Mouse (Mus musculus) T-helper 2 cell (primary cell): Measurements from ENCODE around the gene Snrpa.

Experiments used
- in situ Hi-C: fragments of 300-600 bp; cut with MboI, MseI; formaldehyde crosslinking; loops from one replicate; pipeline ENCODE4 v1.15.1; 2025; ENCODE audit warnings: high pct_unique_total_duplicates

Snrpa gene

GRCm38 (mm10) chr7:27168371-27168770 lies 27.7 kb downstream of the Snrpa start:
- in situ Hi-C loops: no loop called here

GRCm38 (mm10) chr7:27167475-27168094 lies 28.5 kb downstream of the Snrpa start:
- in situ Hi-C loops: no loop called here

GRCm38 (mm10) chr7:27166614-27167474 lies 29.2 kb downstream of the Snrpa start, which contains the start of gene Egln2:
Gene Egln2, minus strand, starts transcription at chr7:27166802.
- in situ Hi-C loops: no loop called here

DNA sequence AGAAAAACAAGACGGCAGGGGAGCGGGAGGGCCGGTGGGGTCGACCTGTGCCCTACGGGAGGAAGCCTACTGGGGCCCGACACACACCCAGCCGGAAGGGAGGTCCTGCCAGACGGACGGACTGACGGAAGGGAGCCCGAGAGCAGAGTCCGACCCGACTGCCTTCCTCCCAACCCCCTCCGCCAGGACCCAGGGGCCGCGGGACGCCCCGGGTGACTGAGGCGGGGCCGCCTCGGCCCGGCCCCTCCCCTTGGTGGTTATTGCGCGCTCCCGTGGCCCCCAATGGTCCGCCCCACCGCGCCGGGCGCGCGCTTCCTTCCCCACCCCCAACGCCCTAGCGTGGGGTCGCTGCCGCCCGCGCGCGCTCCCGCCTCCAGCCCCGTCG lies 29.9 kb downstream of the Snrpa start:
- in situ Hi-C loops: no loop called here

DNA sequence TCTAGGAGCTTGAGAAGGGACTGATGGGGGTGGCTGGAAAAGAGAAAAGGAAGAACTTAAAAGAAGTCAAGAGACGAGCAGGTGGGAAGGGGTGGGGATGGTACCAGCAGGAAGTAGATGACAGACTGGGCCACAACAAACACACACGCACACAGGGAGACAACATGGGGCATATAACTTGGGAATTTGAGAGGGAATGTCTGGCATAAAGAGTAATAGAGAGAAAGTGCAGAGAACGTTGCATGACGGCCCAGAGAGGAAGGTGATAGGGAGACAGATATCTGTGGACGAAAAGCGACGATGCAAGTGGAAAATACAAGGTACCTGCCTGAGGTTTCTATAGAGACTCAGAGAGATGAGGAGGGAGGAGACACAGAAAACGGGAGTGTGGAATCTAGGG lies 30.4 kb downstream of the Snrpa start:
- in situ Hi-C loops: no loop called here

DNA sequence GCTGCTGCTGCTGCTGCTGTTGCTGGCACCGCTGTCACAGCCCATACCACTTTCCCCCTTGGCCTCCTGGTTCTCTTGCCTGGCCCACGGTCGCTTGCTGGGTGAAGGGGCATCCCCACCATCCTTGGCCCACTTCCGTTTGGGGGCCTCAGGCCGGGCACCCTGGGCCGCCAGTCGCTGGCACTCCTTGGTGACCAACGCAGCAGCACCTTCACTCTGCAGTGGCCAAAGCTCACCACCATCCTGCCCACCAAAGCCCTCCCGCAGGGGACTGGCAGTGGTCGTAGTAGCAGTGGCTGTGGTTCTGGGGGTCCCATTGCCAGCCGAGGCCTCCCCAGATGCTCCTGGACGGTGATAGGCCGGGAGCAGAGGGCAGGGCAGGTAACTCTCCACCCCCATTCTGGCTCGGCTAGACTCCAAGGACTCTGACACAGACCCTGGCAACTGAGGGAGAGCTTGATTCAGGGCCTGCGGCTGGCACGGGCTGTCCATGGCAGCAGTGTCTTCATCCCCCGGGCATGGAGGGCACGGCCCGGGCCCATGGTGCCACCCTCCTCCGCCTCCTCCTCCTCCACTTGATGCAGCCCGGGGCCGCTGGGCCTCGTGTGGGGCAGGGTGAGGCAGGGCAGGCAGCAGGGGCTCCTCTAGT lies 30.9 kb downstream of the Snrpa start:
- in situ Hi-C loops: no loop called here

- in situ Hi-C loops: no loop called here
Measured at GRCm38 (mm10) chr7:27164112-27164947, 31.7 kb downstream of the Snrpa start.

DNA sequence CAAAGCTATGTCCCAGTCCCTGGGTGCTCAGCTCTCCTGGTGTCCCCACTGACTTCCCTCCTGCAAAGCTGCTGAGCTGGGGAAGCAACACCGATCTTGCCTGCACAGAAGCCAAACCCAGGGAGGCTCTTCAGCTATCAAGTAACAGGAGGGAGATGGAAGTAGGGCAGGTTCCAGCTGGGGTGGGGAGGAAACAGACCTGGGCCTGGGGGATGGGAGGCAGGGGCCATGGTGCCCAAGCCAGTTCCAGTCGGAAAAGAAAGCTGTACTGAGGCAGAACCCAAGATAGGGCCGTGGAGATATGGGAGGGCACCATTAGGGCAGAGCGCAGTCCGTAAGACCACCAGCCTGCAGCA lies 32.6 kb downstream of the Snrpa start:
- in situ Hi-C loops: no loop called here

- in situ Hi-C loops: no loop called here
Measured at GRCm38 (mm10) chr7:27162780-27163449, 33.2 kb downstream of the Snrpa start.

GRCm38 (mm10) chr7:27161744-27162143 lies 34.3 kb downstream of the Snrpa start:
- in situ Hi-C loops: no loop called here

DNA sequence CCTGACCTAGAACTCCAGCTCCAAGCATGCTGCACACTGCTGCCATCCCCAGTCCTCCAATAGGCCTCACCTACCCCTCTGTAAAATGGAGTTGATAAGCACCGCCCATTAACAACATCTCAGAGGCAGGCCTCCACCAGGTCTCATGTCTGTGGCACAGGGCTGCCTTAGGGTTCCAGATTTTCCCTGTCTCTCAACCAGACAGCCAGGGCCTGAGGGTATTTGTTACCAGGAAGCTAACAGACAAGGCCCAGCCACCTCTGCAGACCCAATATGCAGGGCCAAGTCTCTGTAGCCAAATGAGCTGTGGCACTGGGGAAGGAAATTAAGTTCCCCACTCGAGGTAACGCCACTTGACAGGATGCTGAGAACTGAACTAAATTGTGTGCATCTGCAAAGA lies 35.1 kb downstream of the Snrpa start:
- in situ Hi-C loops: no loop called here

DNA sequence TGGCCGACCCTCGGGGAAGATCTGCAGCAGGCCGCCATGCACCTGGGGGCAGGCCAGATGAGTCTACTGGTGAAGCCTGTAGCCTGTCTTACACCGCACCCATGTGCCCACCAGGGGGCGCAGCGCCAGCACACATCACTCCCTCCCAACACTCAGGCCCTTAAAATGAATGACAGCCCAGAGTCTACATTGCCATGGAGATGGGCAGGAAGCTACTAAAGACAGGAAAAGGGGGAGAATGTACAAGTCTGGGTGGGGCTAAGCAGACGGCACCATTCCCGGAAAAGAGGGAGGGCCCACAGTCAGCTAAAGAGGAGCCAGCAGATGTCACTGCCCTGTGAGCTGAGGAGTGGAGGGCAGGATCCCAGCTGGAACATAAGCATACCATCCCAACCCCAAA lies 36.2 kb downstream of the Snrpa start:
- in situ Hi-C loops: loop anchor here (5.0 kb wide), 1 partner anchor 97 kb away; the partner anchor contains the start of gene Numbl

DNA sequence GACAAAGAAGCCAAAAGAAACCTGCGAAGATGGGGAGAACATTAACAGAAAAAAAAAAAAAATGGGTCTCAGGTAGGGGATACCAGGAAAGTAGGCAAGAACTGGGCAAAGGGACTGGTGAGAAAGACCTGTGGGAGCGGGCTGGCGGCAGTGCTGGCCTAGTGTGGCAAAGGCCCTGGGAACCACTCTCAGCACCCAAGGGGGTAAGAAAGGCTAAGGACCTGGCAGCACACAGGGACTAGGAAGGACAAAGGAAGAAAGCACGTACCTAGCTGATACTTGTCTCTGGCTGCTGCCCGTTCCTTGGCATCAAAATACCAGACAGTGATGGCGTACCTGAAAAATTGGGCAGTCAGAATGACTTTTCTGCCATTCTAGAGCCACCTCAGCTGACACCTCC lies 36.8 kb downstream of the Snrpa start:
- in situ Hi-C loops: loop anchor here (5.0 kb wide), 1 partner anchor 98 kb away; the partner anchor contains the start of gene Numbl

DNA sequence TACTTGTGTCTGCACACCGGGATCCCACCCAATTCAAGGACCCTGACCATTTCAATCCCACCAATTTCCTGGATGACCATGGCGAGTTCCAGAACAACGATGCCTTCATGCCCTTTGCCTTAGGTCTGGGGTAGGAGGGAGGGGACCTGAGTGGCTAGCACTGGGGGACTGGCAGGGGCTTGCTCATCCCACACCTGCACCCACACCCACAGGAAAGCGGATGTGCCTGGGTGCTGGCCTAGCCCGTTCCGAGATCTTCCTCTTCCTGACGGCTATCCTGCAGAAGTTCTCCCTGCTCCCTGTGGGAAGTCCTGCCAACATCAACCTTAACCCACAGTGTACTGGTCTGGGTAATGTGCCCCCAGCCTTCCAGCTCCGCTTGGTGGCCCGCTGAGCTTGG lies 37.9 kb downstream of the Snrpa start:
- in situ Hi-C loops: loop anchor here (5.0 kb wide), 1 partner anchor 99 kb away; the partner anchor contains the start of gene Numbl

GRCm38 (mm10) chr7:27156005-27156404 lies 40.1 kb downstream of the Snrpa start:
- in situ Hi-C loops: loop anchor here (5.0 kb wide), 1 partner anchor 101 kb away; the partner anchor contains the start of gene Numbl

GRCm38 (mm10) chr7:27153205-27153764 lies 42.8 kb downstream of the Snrpa start, which contains the start of gene Cyp2t4:
Gene Cyp2t4, plus strand, starts transcription at chr7:27153714.
- in situ Hi-C loops: no loop called here
